Mouse (Mus musculus): Measurements from ENCODE around the gene Clptm1.

The Clptm1 gene

DNA sequence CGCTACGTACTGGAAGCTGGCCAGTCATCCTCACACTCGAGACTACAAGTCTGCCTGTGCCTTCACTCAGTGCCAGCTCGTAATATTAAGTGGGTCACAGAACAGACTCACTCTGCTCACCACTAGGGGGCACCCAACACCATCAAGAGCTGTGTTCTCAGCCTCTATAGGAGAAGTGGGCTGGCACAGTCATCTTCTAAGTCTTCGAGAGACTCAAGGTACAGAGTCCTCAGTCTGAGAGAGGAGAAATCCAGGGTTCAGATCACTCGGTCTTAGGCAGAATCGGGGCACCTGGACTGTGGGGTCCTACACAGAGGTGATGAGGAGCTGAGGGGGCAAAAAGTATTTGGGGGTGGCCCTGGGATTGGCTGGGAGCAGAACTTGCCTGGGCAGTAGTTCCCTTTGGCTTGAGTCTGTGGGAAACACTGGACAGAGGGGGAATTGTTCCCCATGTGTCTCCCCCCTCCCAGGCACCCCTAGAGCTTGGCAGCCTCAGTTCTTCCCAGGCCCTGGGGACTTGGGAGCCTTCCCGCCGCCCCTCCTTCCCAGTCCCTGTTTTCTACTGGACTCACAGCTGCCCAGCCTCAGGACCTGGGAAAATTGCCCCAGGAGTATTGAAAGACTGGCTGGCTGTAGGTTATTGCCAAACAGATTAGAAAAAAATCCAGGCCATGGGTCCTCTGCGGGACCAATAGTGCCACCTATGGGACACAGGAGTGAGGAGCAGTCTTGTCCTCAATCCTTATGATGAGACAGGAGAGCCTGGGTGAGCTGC, 4.3 kb upstream of the Clptm1 start:
- in situ Hi-C loops (cut with MboI; ENCODE audit: unreplicated experiment in 2 of 2) = loop anchor here (5.0 to 10.0 kb wide), 6 partner anchors 33 to 203 kb away; partner anchors contain the start of gene Cblc (in 1 of the 2)

DNA sequence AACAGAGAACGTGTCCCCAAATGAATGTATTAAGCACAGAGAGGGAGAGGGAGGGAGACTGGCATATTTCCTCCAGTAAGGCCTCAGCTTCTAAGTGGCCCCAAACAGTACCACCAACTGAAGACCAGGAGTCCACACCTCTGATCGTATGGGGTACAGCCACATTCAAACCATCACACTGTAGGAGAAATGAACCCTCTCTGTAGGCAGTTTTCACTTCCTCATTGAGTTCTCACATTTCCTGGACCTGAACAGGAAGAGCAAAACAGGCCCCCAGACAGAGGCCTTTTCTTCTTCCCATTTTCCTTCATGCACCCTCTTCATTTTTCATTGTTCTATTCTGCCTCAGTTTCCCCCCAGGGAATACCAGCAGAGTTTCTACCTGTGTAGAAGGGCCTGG, 2.6 kb upstream of the Clptm1 start:
- in situ Hi-C loops (cut with MboI; ENCODE audit: unreplicated experiment in 2 of 2) = loop anchor here (5.0 to 10.0 kb wide), 6 partner anchors 35 to 205 kb away; partner anchors contain the start of gene Cblc (in 1 of the 2)

DNA sequence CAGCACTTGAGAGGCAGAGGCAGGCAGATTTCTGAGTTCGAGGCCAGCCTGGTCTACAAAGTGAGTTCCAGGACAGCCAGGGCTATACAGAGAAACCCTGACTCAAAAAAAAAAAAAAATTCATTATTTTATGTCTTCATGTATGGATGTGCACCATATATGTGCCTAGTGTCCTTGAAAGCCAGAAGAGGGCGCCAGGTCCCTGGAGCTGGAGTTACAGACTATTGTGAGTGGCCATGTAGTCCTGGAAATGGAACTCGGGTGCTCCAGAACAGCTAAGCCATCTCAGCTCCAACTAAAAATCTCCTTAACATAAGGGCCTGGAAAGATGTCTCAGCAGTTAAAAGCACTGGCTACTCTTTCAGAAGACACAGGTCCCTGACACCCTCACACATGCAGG, 1.9 kb upstream of the Clptm1 start:
- in situ Hi-C loops (cut with MboI; ENCODE audit: unreplicated experiment in 2 of 2) = loop anchor here (5.0 to 10.0 kb wide), 6 partner anchors 36 to 206 kb away; partner anchors contain the start of gene Cblc (in 1 of the 2)

GRCm38 (mm10) chr7:19664455-19664954, 328 bp downstream of the Clptm1 start:
- in situ Hi-C loops (cut with MboI; ENCODE audit: unreplicated experiment in 2 of 2) = loop anchor here (10.0 kb wide), 2 partner anchors 120 to 130 kb away; partner anchors contain the start of gene Cblc (in 1 of the 2)

GRCm38 (mm10) chr7:19663940-19664339, 893 bp downstream of the Clptm1 start:
- in situ Hi-C loops (cut with MboI; ENCODE audit: unreplicated experiment in 2 of 2) = loop anchor here (10.0 kb wide), 2 partner anchors 121 to 131 kb away; partner anchors contain the start of gene Cblc (in 1 of the 2)

DNA sequence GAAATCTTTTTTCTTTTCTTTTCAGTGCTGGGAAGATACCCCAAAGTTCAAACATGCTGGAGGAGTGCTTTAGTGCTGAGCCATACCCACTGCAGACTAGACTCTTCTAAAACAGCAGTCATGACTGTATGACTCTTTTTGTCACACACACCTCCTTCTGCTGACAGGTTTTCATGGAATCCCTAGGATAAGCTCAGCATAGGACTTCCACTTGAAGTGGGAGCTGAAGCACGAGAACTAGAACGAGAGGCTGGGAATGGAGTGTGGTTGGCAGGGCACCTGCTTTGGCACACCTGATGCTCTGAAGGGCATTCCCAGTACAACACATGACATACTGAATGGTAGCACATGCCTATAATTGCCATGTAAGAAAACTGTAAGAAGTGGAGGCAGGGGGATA, 12.2 kb downstream of the Clptm1 start:
- in situ Hi-C loops (cut with MboI; ENCODE audit: unreplicated experiment in 2 of 2) = no loop called here

- in situ Hi-C loops (cut with MboI; ENCODE audit: unreplicated experiment in 2 of 2) = no loop called here
Observed at GRCm38 (mm10) chr7:19651063-19651786, 13.6 kb downstream of the Clptm1 start.

DNA sequence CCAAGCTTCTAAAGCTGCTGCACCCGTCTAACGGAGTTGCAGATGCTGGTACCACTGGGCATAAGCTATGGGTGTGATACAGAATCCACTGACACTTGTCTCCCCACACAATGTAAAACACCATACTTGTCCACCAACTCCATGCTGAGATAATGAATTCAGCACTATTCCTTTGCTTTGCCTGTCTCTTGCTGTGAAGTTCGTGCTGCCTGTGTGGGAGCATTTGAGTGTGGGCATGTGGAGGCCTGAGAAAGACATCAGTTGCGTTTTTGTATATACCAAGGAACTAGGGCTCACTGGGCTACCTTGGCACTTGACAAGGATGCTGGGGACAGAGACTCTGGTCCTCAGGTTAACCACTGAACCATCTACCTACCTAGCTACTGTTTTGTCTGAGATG, 23.6 kb downstream of the Clptm1 start:
- in situ Hi-C loops (cut with MboI; ENCODE audit: unreplicated experiment in 2 of 2) = no loop called here

- in situ Hi-C loops (cut with MboI; ENCODE audit: unreplicated experiment in 2 of 2) = no loop called here
Observed at GRCm38 (mm10) chr7:19635074-19635827, 29.6 kb downstream of the Clptm1 start.

GRCm38 (mm10) chr7:19634591-19634990, 30.2 kb downstream of the Clptm1 start:
- in situ Hi-C loops (cut with MboI; ENCODE audit: unreplicated experiment in 2 of 2) = no loop called here

DNA sequence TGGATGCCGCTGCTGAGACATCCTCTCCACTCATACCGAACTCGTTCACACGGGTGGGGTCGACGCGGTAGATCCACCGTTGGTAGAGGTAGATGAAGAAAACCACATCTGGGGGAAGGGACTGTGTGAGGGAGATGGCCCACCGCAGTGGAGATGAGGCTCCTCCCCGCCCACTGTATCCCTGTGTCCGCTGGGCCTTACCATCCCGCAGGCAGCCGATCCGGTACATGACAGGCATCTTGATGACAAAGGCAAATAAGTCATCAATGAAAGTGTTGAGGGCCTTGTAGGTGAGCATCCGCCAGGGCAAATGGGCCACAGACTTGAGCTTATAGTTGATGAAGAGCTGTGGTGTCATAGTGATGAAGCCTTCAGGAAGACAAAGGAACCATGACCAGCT, 31.0 kb downstream of the Clptm1 start:
- in situ Hi-C loops (cut with MboI; ENCODE audit: unreplicated experiment in 2 of 2) = no loop called here

DNA sequence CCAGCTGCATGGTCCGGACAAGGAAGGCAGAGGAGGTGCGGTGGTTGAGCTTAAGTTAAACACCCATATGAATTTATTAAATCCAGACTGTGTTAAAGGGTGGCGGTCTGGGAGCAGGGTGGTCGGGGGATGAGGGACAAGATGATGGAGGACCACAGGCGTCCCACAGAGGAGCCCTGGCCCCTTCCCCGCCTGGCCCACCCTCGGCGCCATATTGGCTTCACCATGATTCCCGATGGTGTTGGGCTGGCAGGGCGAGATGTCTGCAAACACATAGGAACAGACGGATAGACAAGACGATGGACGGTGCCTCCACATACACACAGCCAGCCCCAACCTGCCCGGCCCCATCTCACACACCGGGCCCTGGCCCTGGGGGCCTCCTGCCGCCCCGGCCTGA, 31.6 kb downstream of the Clptm1 start:
- in situ Hi-C loops (cut with MboI; ENCODE audit: unreplicated experiment in 2 of 2) = no loop called here

DNA sequence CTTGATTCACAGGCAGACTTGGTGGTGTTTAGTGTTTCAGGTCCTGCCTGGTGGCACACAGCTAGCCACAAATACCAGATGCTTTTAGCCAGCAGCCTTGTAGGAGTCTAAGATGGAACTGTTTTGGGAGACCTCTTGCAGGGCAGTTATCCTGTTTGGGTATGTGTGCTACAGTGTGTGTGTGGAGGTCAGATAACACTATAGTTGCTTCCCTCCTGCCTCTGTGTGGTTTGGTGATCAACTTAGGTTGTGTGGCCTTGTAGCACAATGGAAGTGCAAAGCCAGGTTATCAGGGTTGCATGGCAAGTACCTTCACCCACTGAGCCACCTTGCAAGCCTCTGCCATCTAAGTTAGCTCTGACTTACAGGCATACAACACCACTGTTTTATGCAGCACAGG, 32.1 kb downstream of the Clptm1 start:
- in situ Hi-C loops (cut with MboI; ENCODE audit: unreplicated experiment in 2 of 2) = no loop called here

DNA sequence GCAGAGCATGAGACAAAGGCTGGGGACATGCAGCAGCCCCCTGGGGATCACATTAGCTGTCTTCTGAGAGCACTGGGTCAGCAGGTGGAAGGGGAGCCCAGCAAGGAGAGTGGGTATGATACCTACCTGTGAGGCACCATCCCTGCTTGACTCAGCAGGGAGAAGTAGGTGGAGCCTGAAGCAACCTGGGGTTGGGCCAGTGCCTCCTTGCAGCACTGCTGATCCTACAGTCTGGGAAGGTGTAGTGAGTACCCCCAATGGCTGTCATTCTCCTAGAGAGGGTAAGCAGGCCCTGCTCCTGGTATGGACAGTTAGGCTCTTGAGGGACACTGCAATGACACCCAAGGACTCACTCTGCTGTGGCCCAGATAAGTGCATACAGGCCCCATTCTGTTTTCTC, 32.6 kb downstream of the Clptm1 start:
- in situ Hi-C loops (cut with MboI; ENCODE audit: unreplicated experiment in 2 of 2) = no loop called here

DNA sequence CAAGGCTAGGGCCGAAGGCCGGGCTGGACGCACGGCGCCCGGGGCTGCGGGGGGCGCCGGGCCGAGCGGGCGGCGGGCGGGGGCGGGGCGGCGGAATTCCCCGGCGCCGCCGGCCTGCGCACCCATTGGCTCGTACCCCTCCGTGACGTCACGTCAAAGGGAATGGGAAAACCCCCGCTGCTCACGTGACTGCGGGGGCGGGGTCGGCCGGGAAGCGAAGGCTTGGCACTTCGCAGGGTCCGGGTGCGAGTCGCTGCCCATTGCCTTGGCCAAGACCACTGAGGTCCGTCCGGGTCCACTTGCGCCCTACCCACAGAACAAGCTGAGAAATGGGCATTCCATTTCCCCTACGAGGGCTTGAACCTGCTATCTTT, 35.5 kb downstream of the Clptm1 start, which contains the start of gene Relb:
TSS of gene Relb (minus strand) at position 78 of the 374 bp plus-strand sequence.
- in situ Hi-C loops (cut with MboI; ENCODE audit: unreplicated experiment in 2 of 2) = no loop called here

GRCm38 (mm10) chr7:19628536-19629360, 36.1 kb downstream of the Clptm1 start:
- in situ Hi-C loops (cut with MboI; ENCODE audit: unreplicated experiment in 2 of 2) = no loop called here

GRCm38 (mm10) chr7:19628192-19628535, 36.7 kb downstream of the Clptm1 start:
- in situ Hi-C loops (cut with MboI; ENCODE audit: unreplicated experiment in 2 of 2) = no loop called here

DNA sequence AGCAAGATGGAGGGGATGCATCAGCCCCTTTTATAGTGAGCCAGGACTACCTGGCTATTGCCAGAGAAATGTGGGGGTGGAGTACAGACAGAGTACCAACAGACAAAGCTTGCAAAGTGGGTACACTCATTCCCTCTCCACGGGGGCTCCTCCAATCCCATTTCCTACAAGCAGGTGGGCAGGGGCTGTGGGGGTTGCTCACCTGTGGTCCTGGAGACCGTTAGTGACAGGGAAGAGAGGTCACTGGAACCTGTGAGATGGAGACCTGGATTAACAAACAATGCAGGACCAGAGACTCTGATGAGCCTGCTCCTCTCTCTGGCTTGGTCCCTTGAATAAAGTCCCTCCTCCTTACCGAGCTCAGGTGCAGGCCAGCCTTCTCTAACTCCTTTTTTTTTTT, 37.1 kb downstream of the Clptm1 start:
- in situ Hi-C loops (cut with MboI; ENCODE audit: unreplicated experiment in 2 of 2) = no loop called here

DNA sequence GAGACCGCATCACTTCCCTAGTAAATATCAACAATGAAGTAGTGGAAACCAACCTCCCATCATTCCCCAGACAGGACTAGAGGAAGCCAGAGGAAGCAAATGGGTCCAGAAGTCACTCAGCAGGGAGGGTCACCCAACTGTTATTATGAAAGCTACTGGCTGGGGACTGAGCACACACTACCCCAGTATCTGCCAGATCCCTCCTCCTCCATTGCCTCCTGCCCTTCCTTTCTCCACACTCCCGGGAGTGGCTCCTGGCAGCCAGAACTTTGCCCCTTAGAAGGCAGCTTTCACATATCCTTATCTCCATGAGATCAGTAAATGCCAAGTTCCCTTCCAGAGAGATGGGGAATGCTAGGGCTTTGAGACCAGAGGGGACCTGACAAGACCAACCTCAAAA, 41.4 kb downstream of the Clptm1 start:
- in situ Hi-C loops (cut with MboI; ENCODE audit: unreplicated experiment in 2 of 2) = no loop called here

GRCm38 (mm10) chr7:19622241-19622640, 42.6 kb downstream of the Clptm1 start:
- in situ Hi-C loops (cut with MboI; ENCODE audit: unreplicated experiment in 2 of 2) = no loop called here

Measured in v-Abl transformed pro-B cells (cell line).